Mouse (Mus musculus): Measurements from ENCODE around the gene Gm44790.

DNA sequence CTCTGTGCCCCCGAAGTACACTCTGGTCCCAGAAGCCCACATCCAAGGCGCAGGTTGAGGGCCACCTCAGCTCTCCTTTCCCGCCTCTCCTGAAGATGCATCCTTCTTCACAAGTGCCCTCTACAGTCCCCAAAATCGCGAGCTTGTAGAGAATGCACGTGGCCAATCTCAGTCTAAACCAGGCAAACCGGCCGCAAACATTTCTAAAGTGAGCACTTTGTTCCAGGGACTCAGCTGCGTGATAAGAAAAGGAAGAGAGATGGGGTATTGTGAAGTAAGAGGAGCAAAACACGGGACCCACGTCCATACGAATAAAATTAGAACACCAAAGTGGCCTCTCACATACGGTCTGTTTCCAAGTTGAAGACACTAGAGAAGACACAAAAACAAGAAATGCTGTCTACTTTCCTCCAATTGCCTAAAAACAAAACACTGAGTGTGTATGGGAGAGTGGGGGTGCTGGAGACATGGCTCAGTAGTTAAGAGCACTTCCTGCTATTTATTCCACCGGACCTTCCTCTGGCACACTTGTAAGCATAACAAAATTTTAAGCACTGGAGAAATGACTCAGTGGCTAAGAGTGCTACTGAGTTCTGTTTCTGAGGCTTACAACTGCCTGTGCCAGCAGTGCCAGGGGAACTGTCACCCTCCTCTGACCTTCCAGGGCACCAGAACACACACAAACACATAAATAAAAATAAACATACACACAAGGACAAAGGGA is 29.0 kb upstream of the Gm44790 start:
- TF ChIP-seq CTCF (IDR thresholded peaks at IDR 0.05; ENCODE audit: low read depth, low read length) (no peak), POLR2A (IDR thresholded peaks at IDR 0.05; ENCODE audit: extremely low read depth, insufficient read depth, low read length) (no peak)
